Mouse (Mus musculus): ENCODE results near the gene Chaf1a. TPM values are rescaled to one million over a fixed set of nuclear protein-coding genes. Genes with fewer than 3 reads are reported as not detected.
A peak's percentile ranks its signal among the peaks of the same experiment; 100 is the strongest.
"Not testable (repeated sequence)": the region's sequence is repeated elsewhere in the genome, so short reads cannot be mapped to it uniquely, and the experiment has no call there.

The Chaf1a gene
- polyA plus RNA-seq, 1 experiment, result 0.99 TPM

DNA sequence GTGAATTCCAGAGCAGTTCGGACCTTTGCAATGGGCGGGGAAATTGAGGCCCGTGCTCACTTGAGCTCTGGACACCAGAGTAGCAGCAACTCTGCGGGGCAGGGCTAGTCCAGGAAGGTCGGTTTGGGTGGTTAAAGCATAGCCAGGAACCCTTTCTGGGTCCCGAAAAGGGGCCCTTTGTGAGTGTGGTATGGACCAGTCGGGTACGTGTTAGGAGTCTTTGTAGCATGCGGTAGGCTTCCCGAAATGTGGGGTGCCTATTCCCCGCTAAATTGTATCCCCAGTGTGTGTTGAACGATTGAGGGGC is 571 bp downstream of the Chaf1a start:
- no peaks in the 10 kb centered on the region for H3K4me1 ChIP-seq (ENCODE audit: control insufficient read depth, insufficient read depth, insufficient read length, low read length)
- peak overlapping the region; percentile 44 for H3K4me3 ChIP-seq (ENCODE audit: insufficient read depth, low read depth, low read length)
- no peak overlapping the region for H3K27ac ChIP-seq (replicated peaks; ENCODE audit: low read depth, low read length)

GRCm38 (mm10) chr17:56051369-56051768 is 11.1 kb downstream of the Chaf1a start:
- no peak overlapping the region for H3K4me3 ChIP-seq (ENCODE audit: insufficient read depth, low read depth, low read length)
- no peaks in the 10 kb centered on the region for H3K4me1 ChIP-seq (ENCODE audit: control insufficient read depth, insufficient read depth, insufficient read length, low read length)
- no peak overlapping the region for H3K27ac ChIP-seq (replicated peaks; ENCODE audit: low read depth, low read length)

GRCm38 (mm10) chr17:56054938-56055337 is 14.7 kb downstream of the Chaf1a start:
- no peak overlapping the region for H3K27ac ChIP-seq (replicated peaks; ENCODE audit: low read depth, low read length)
- no peak overlapping the region for H3K4me3 ChIP-seq (ENCODE audit: insufficient read depth, low read depth, low read length)

GRCm38 (mm10) chr17:56055945-56056678 is 15.9 kb downstream of the Chaf1a start:
- H3K27ac ChIP-seq (replicated peaks; ENCODE audit: low read depth, low read length), result no peak overlapping the region
- H3K4me3 ChIP-seq (ENCODE audit: insufficient read depth, low read depth, low read length), result no peak overlapping the region
- H3K4me1 ChIP-seq (ENCODE audit: control insufficient read depth, insufficient read depth, insufficient read length, low read length), result no peaks in the 10 kb centered on the region

More at GRCm38 (mm10) chr17:56054938-56055337, 14.7 kb downstream of the Chaf1a start:
- no peaks in the 10 kb centered on the region for H3K4me1 ChIP-seq (ENCODE audit: control insufficient read depth, insufficient read depth, insufficient read length, low read length)

DNA sequence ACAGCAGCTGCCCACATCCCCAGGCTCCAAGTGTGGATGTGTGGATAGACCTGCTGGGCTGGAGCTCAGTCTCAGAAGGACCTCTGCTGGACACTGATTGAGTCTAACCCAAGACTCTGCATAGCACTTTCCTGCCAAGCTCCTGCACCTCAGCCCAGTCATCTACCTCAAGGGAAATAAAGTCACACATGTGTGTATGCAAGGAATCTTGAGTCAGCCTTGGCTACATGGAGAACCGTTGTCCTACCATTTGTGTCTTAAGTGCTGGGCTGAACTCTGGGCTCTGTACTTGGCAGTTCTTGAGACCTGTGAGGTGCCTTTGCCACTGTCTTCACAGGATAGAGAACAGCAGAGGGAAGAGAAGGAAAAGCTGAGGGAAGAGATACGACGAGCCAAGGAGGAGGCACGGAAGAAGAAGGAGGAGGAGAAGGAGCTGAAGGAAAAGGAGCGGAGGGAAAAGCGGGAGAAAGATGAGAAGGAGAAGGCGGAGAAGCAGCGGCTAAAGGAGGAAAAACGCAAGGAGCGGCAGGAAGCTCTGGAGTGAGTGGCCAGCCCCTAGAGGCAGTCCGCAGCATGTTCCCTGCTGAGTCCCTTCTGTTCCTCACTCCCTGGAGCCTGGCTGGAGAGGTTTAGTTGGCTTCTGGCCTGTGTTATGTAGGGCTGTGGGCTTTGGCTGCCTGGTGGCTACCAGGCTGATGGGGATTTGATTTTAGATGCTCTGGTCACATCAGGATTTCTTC is 17.3 kb downstream of the Chaf1a start:
- Histone ChIP-seq H3K27ac (replicated peaks; ENCODE audit: low read depth, low read length) (peak overlapping the region; percentile 56), H3K4me1 (ENCODE audit: control insufficient read depth, insufficient read depth, insufficient read length, low read length) (no peaks in the 10 kb centered on the region), H3K4me3 (ENCODE audit: insufficient read depth, low read depth, low read length) (0 out of 2 replicates have a peak overlapping the region, but pooled peaks have one; percentile 3)

GRCm38 (mm10) chr17:56062081-56062480 is 21.8 kb downstream of the Chaf1a start:
- H3K27ac ChIP-seq (replicated peaks; ENCODE audit: low read depth, low read length), result no peak overlapping the region
- H3K4me1 ChIP-seq (ENCODE audit: control insufficient read depth, insufficient read depth, insufficient read length, low read length), result no peaks in the 10 kb centered on the region
- no peak overlapping the region for H3K4me3 ChIP-seq (ENCODE audit: insufficient read depth, low read depth, low read length)

DNA sequence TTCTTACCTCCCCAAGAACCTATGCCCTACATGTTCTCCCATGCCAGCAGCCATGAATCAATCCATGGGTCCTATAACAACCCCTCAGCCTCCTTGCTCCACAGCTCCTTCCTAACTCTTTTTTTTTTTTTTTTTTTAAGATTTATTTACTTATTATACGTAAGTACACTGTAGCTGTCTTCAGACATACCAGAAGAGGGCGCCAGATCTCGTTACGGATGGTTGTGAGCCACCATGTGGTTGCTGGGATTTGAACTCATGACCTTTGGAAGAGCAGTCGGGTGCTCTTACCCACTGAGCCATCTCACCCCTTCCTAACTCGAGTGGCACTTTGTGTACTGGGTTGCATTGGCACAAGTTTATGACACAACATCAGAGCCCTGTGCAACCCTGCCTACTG is 25.5 kb downstream of the Chaf1a start:
- H3K27ac ChIP-seq (replicated peaks; ENCODE audit: low read depth, low read length); H3K4me3 ChIP-seq (ENCODE audit: insufficient read depth, low read depth, low read length): not testable (repeated sequence)

DNA sequence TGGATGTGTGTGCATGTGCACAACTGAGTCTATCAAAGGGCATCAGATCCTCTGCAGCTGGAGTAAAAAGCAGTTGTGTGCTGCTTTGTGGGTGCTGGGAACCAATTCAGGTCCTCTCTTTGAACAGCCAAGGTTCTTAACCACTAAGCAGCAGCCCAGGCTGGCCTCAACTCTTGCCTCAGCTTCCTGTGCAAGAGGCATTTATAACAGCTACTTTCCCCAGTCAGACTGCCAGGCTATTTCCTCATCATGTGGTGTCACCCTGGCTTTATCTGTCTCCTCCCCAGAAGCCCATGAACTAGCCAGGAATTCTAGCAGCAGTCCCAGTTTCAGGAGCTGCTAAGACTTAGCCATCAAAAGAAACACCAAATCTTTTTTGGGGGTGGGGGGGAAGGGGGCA is 26.2 kb downstream of the Chaf1a start:
- no peaks in the 10 kb centered on the region for H3K4me1 ChIP-seq (ENCODE audit: control insufficient read depth, insufficient read depth, insufficient read length, low read length)
- H3K4me3 ChIP-seq (ENCODE audit: insufficient read depth, low read depth, low read length), result no peak overlapping the region
- H3K27ac ChIP-seq (replicated peaks; ENCODE audit: low read depth, low read length), result no peak overlapping the region

More for the DNA sequence above, 25.5 kb downstream of the Chaf1a start:
- not testable (repeated sequence) for H3K4me1 ChIP-seq (ENCODE audit: control insufficient read depth, insufficient read depth, insufficient read length, low read length)

DNA sequence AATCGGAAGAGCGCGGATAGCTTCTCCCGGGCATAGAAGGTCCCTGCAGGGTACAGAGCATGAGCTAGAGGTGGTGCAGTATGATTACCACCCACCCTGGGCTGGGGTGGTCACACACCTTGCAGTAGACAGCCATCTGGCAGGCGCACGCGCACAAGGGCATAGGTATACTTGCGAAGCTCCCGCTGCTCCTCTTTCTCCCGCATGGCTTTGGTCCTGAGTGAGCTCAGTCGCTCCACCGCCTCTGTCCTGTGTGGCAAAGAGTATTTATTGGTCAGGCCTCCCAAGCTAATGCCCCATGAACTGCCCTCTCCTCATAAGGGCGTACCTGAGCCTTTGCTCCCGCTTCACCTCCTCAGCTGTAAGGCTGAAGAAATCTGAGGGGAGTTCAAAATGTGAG is 28.8 kb downstream of the Chaf1a start:
- no peak overlapping the region for H3K4me3 ChIP-seq (ENCODE audit: insufficient read depth, low read depth, low read length)
- peaks cover 3% of the 10 kb centered on the region; the same call in 1 of the 2 replicates for H3K4me1 ChIP-seq (ENCODE audit: control insufficient read depth, insufficient read depth, insufficient read length, low read length)
- H3K27ac ChIP-seq (replicated peaks; ENCODE audit: low read depth, low read length), result no peak overlapping the region

GRCm38 (mm10) chr17:56071126-56071525 is 30.9 kb downstream of the Chaf1a start:
- Histone ChIP-seq H3K4me3 (ENCODE audit: insufficient read depth, low read depth, low read length) (no peak overlapping the region), H3K4me1 (ENCODE audit: control insufficient read depth, insufficient read depth, insufficient read length, low read length) (peaks cover 3% of the 10 kb centered on the region), H3K27ac (replicated peaks; ENCODE audit: low read depth, low read length) (no peak overlapping the region)

DNA sequence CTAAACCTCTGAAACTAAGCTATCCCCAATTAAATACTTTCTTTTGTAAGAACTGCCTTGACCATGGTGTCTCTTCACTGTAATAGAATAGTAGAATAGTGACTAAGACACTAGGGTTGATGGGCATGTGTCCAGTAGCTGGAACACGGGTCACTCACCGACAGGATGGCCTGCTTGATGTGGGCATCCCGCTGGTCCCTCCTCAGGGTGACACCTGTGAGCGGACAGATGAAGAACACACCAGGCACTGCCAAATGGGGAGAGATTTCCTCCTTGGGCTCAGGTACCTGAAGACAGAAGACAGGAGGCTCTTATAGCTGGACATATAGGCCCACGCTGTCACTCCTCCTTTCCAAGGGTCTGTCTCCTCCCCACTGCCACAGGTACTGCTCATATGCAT is 32.0 kb downstream of the Chaf1a start:
- Histone ChIP-seq H3K27ac (replicated peaks; ENCODE audit: low read depth, low read length) (no peak overlapping the region), H3K4me1 (ENCODE audit: control insufficient read depth, insufficient read depth, insufficient read length, low read length) (peaks cover 3% of the 10 kb centered on the region), H3K4me3 (ENCODE audit: insufficient read depth, low read depth, low read length) (no peak overlapping the region)

GRCm38 (mm10) chr17:56074097-56074826 is 34.0 kb downstream of the Chaf1a start:
- peaks cover 3% of the 10 kb centered on the region for H3K4me1 ChIP-seq (ENCODE audit: control insufficient read depth, insufficient read depth, insufficient read length, low read length)
- H3K27ac ChIP-seq (replicated peaks; ENCODE audit: low read depth, low read length), result peak overlapping the region; percentile 89
- peak overlapping the region; percentile 89 for H3K4me3 ChIP-seq (ENCODE audit: insufficient read depth, low read depth, low read length)

- H3K27ac ChIP-seq (replicated peaks; ENCODE audit: low read depth, low read length), result peak within 1 kb of the TSS; percentile 89
- H3K4me3 ChIP-seq (ENCODE audit: insufficient read depth, low read depth, low read length), result peak within 1 kb of the TSS; percentile 89
- peaks cover 3% of the 10 kb centered on the region for H3K4me1 ChIP-seq (ENCODE audit: control insufficient read depth, insufficient read depth, insufficient read length, low read length)
Observed at GRCm38 (mm10) chr17:56074827-56075208, 34.6 kb downstream of the Chaf1a start, which contains the start of gene Ubxn6. Ubxn6 (minus strand) TSS chr17:56075028.

- Histone ChIP-seq H3K27ac (replicated peaks; ENCODE audit: low read depth, low read length) (no peak overlapping the region), H3K4me3 (ENCODE audit: insufficient read depth, low read depth, low read length) (no peak overlapping the region), H3K4me1 (ENCODE audit: control insufficient read depth, insufficient read depth, insufficient read length, low read length) (peaks cover 10% of the 10 kb centered on the region)
Observed at GRCm38 (mm10) chr17:56077523-56077922, 37.3 kb downstream of the Chaf1a start.

DNA sequence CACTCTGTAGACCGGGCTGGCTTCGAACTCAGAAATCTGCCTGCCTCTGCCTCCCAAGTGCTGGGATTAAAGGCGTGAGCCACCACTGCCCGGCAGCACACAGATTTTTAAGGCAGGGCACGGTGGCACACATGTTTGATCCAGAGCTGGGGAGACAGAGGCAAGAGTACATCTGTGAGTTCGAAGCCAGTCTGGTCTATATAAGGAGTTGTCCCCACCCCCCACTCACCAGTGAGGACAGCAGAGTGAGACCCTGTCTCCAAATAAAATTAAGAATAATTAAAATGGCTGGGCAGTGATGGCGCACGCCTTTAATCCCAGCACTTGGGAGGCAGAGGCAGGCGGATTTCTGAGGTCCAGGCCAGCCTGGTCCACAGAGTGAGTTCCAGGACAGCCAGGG is 38.1 kb downstream of the Chaf1a start:
- H3K27ac ChIP-seq (replicated peaks; ENCODE audit: low read depth, low read length), result 0 out of 2 replicates have a peak overlapping the region, but pooled peaks have one; percentile 8
- H3K4me3 ChIP-seq (ENCODE audit: insufficient read depth, low read depth, low read length); H3K4me1 ChIP-seq (ENCODE audit: control insufficient read depth, insufficient read depth, insufficient read length, low read length): not testable (repeated sequence)
